Mouse (Mus musculus) fibroblast of lung, adult 2 months (primary cell): Measurements from ENCODE around the gene Hist1h2aa.

Experiments used
- DNase-seq: peaks from one replicate; pipeline ENCODE4 v3.0.0-alpha.2; 2011; ENCODE audit warnings: low read depth

The Hist1h2aa gene

GRCm38 (mm10) chr13:23934211-23934520 is at the start of gene Hist1h2aa:
Hist1h2aa (plus strand) TSS chr13:23934462.
- no peak for DNase-seq

- DNase-seq: no peak
These were observed 48.7 kb upstream of the Hist1h2aa start for GRCm38 (mm10) chr13:23885540-23885939.

DNA sequence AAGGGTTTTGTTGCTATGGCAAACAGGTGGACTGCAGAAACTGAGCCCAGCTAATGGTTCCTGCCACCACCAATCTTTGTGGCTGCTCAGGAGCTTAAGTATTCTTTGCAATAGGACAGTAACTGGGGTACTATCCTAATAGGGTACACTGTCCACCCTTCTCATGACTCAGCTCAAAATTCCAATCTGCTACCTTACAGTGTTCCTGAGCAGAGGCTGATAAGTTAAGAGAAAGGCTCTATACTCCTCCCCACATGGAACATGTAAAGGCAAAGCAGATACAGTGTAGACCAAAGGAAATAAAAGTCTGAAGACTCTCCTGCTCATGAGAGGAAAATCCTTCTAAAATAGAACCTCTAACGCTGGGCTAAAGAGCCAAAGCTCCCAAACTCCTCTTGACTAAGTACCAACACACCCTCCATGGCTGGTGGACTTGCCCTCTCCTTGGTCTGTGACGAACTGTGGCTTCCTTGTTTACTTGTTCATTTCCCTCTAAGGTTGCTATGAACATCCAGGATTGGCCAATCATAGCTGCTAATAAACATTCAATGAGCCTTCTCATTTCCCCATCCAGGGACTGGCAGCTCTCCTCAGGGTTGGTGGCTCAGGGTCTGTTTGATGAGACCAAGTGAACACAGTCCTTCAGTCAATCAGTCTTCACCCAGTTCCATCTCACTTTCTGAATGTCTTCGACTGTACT is 47.1 kb upstream of the Hist1h2aa start:
- no peak for DNase-seq

DNA sequence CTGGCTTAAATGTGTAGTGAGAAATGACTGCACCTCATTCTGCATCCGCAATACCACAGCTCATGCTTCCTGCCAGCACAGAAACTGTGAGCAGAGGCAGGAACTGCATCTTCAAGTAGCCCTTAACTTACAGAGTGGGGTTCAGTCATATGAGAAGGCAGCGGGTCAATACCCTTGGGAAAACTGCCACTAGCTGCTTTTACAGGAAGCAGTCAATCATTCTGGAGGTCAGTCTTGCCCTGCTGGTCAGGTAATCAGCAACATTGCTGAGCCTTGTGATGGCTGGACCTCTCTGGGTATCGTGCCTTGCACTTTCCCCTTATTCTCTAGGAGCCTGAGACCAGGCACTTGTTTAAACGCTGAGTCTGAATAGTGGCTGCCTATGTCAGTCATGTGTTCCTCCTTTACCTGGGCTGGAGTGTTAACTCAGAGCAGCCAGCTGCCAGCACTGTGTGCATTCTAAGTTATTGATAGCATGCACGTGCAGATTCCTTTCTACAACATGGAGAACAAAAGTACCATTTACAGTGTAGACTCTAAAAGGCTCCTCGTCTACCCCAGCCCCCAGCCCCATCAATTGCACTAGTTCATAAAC is 45.2 kb upstream of the Hist1h2aa start:
- DNase-seq: no peak

DNA sequence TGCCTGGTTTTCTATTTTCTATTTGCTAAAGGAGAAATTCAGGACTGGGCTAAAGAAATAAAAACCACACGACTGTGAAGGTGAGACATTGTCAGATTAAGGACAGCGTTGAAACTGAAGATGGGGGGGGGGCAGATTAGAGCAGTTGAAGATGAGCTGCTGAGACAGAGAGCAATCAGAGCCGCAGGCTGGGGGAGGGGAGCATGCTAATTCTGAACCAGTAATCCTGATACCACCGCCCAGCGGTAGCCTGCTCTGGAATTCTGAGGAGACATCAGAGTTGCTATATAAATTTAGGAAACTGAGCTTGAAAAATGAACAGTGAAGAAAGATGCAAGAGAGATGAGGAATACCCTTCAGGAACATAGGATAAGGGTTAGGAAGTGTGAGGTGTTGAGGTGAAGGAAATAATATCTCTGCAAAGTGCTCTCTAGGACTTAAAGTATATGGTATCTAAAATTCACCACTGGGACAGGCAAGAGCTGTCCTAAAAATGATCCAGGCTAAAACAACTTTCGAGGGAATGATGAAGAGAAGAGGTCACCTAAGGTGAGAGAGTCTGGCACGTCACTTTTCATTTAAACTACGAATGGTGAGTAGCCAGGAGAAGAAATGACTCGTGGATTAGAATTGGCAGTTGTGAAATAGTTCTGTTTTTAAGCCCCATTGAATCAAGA is 41.5 kb upstream of the Hist1h2aa start:
- DNase-seq: no peak

- DNase-seq: no peak
These were observed 41.0 kb upstream of the Hist1h2aa start for GRCm38 (mm10) chr13:23893269-23893593.

DNA sequence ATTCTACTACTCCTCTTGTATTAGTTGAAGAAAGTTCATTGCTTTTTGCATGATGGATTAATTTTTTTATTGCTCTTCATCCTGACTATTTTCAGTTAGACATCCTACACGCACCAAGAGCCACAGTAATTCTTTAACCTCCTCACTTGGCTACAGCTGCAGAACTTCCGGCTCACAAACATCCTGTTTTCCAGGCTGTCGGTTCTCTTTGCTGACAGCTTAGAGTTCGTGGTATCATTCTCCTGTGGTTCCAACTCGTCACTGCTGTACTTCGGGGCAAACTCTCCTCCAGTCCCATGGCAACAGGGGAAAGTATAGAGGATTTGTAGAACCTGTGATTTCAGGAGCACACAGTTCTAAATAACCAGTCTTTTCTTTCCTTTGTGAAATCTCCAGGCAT is 36.0 kb upstream of the Hist1h2aa start:
- DNase-seq: no peak

DNA sequence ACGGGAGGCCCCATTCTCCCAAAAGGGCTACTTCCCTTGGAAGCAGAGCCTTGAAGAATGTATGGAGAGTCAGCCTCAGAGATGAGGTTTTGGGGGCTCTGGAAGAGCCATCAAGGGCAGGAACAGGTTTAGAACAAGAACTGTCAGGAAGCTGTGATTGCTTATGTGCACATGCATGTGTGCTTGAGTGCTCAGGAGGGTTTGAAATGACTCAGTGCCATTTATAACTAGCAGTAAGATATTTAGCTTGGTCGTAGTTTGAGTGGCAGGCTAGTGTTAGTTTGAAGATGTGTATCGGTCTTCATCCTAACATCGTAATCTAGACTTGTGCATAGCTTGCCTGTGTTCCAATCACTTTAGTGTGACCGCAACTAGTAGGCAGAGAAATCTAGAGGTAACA is 27.4 kb upstream of the Hist1h2aa start:
- no peak for DNase-seq

- no peak for DNase-seq
These were observed 24.1 kb upstream of the Hist1h2aa start for GRCm38 (mm10) chr13:23910121-23910520.

- DNase-seq: no peak
These were observed 22.9 kb upstream of the Hist1h2aa start for GRCm38 (mm10) chr13:23911335-23911734.

- no peak for DNase-seq
These were observed 20.4 kb upstream of the Hist1h2aa start for GRCm38 (mm10) chr13:23913791-23914306.

GRCm38 (mm10) chr13:23914376-23915167 is 19.7 kb upstream of the Hist1h2aa start, which contains the start of gene Slc17a4:
Slc17a4 (minus strand) TSS chr13:23915009.
- no peak for DNase-seq

GRCm38 (mm10) chr13:23916132-23916531 is 18.1 kb upstream of the Hist1h2aa start:
- DNase-seq: no peak

DNA sequence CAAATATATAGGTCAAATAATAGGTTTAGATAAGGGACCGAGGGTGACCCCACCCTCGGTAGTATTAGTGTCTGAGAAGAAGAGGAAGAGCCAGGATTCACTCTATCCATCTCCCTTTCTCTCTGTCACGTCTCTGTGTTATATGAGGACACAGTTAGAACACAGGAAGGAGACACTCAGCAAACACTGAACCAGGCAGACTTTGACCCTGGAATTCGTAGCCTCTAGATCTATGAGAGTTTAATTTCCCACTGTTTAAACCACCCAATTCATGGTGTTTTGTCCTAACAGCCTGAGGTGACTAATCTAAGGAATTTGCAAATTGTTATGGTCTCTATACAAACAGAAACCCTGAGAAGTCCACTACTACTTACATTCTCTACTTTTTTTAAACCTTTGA is 16.6 kb upstream of the Hist1h2aa start:
- no peak for DNase-seq

DNA sequence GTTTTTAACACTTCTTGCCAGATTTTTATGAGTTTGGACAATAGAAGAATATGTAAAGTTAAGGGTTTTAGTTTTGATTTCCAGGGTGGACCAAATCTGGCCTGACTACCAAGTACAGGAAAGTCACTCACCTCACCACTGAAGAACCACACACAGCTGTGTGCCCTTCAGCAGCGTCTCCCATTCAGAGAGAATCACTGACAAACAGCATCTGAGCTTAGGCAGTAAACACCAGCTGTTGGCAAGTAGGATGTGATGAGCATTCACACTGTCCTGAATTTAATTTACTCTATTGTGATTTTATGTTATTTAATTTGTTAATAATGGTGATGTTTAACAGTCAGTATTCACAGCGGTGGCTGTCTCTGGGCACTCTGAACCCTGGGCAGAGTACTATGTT is 8.5 kb upstream of the Hist1h2aa start:
- no peak for DNase-seq

- DNase-seq: no peak
These were observed 5.6 kb upstream of the Hist1h2aa start for GRCm38 (mm10) chr13:23928637-23929036.

GRCm38 (mm10) chr13:23930461-23930860 is 3.8 kb upstream of the Hist1h2aa start:
- DNase-seq: no peak

DNA sequence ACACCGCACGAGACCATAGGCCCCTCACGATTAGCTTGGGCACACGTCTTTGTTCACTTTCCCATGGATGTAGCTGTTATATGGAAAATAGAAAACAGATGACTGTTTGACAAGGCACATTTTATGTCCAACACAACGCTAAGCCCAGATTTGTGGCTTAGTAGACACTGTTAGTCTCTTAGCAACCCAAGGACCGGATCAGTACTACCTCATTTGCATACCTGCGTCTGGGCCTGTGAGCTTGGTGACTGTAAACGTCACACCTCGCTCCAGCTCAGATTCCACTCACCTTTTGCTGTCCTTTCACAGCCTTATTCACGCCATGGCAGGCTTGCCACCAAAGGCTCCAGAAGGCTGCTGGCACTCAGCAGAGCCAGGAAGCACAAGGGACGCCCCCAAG is 3.4 kb upstream of the Hist1h2aa start:
- no peak for DNase-seq

GRCm38 (mm10) chr13:23933421-23934210 is 646 bp upstream of the Hist1h2aa start, which contains the start of gene Hist1h2ba:
Hist1h2ba (minus strand) TSS chr13:23934156.
- DNase-seq: no peak

- no peak for DNase-seq
These were observed 4.4 kb downstream of the Hist1h2aa start for GRCm38 (mm10) chr13:23938699-23939098.

GRCm38 (mm10) chr13:23940291-23940690 is 6.0 kb downstream of the Hist1h2aa start:
- DNase-seq: no peak

DNA sequence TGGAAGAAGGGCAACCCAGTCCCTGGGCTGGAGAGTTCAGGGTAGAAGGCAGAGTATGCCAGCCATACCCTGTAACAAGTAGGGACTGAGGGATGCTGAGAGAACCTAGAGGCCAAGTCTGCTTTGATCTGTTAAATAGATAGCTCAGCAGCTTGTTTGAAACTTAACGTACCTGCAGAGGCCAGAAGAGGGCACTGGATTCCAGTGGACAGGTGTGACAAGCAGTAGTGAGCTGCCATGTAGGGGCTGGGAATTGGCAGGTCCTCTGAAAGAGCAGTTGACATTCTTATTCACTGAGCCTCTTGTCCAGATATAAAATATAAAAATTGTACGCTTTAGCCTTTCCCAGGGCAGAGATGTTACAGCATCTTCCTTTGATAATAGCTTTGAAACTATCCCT is 8.6 kb downstream of the Hist1h2aa start:
- no peak for DNase-seq
